In genomic region chr2:52742256-52743158, GRCm38 (mm10) we compare ENCODE assay signal across 8 mouse cellular contexts. TPM values are rescaled to one million over a fixed set of nuclear protein-coding genes. Genes with fewer than 3 reads are reported as not detected.
DNase-seq lines count a peak whose midpoint lies in the region; ATAC-seq lines count a peak whose summit lies in the region.

Gene Stam2, minus strand, starts transcription at chr2:52742281.

- 8% methylated on average over 54 of the region's 54 CpGs for WGBS in hindbrain, embryonic 12.5 days

- DNase-seq in R1 (ENCODE audit: low read depth, low spot score) = peak; percentile 94
- DNase-seq in cerebellum, postnatal 14 days = peak; percentile 90 to 91
- peak; percentile 86 to 90 for DNase-seq in frontal cortex, postnatal 14 days (ENCODE audit: low spot score in 2 of 2)
- DNase-seq in layer of hippocampus, postnatal 25 days (ENCODE audit: extremely low spot score in 1 of 2, low spot score in 1 of 2) = peak; percentile 76 to 91
- peak; percentile 89 for DNase-seq in lung, postnatal 14 days
- peak; percentile 89 for DNase-seq in ovary, postnatal 36 days (ENCODE audit: low spot score)
- peak; percentile 92 for DNase-seq in thymus, postnatal 25 days

- ATAC-seq in hindbrain, embryonic 12.5 days (ENCODE audit: low FRiP score) = peak; percentile 96

- H3K4me3 ChIP-seq in hindbrain, embryonic 12.5 days = peak within 1 kb of the TSS; percentile 88

- H3K9me3 ChIP-seq in hindbrain, embryonic 12.5 days (replicated peaks) = no peaks in the 10 kb centered on the region; the same call in 1 of the 2 replicates

- peak within 1 kb of the TSS; percentile 96 for H3K27ac ChIP-seq in hindbrain, embryonic 12.5 days

- H3K4me2 ChIP-seq in hindbrain, embryonic 12.5 days (replicated peaks) = peak within 1 kb of the TSS; percentile 65

- no peaks in the 10 kb centered on the region for H3K36me3 ChIP-seq in hindbrain, embryonic 12.5 days

- peaks cover 8% of the 10 kb centered on the region for H3K4me1 ChIP-seq in hindbrain, embryonic 12.5 days

- no peaks in the 10 kb centered on the region for H3K27me3 ChIP-seq in hindbrain, embryonic 12.5 days

- H3K9ac ChIP-seq in hindbrain, embryonic 12.5 days = peak within 1 kb of the TSS; percentile 83

RNA-seq across cellular contexts. Expression of gene Stam2, which starts in this region (rescaled TPM):
- 48.2 and 48.8 TPM in 2 replicates for polyA plus RNA-seq in hindbrain, embryonic 12.5 days (2016; fragmentation: Nextera tagmentation; extraction: Ambion mirVana)
- total RNA-seq in layer of hippocampus, postnatal 25 days (2021) = 10 to 100 TPM; 22.1 to 23.7 TPM

Comparison
In these comparisons a context has a peak if more than half of its experiments do, and no peak if none do; other contexts are left out.
1. Peak in every context shown above with its lines: DNase-seq, ATAC-seq, H3K4me3 ChIP-seq and H3K27ac ChIP-seq.